Mouse (Mus musculus) small intestine, adult 2 months (tissue): ENCODE data around the gene Slc5a6.

Experiments used
- CTCF ChIP-seq: fragments of 200-500 bp; IDR thresholded peaks from 2 replicates; pipeline ENCODE4 v1.5.1; 2012; ENCODE audit warnings: low read depth, mild to moderate bottlenecking, control low read depth, inconsistent platforms, low read length, moderate library complexity, mixed read lengths; ENCODE audit not compliant: insufficient replicate concordance, insufficient read length; ENCODE audit errors: extremely low read depth
- POLR2A ChIP-seq: fragments of 200-500 bp; IDR thresholded peaks from 2 replicates; pipeline ENCODE4 v1.6.1; 2012; ENCODE audit warnings: low read depth, mild to moderate bottlenecking, control low read depth, inconsistent platforms, low read length, moderate library complexity

DNA sequence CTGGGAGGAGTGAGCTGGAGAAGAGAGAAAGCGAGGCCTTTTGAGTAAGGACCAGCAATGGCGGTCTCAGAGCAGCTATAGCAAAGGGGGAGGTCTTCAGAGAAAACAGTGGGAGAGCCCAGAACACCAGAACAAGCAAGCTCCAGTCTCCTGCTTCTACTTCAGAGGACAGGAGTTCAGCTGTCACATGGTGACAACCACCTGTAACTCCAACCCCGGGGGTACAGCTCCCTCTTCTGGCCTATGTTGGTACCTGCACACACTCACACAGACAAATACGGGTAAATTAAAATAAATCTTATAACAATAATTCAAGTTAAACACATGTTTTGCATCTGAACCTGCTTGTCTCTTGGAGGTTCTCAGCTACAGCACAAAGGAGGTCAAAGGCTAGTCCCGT, 50.4 kb downstream of the Slc5a6 start:
- TF ChIP-seq CTCF (peak; percentile 86; the same call in 1 of the 2 replicates), POLR2A (no peak)
